32 mouse cellular contexts compared by ENCODE assay signal in genomic region chr2:90739921-90740320, GRCm38 (mm10). TPM values are rescaled to one million over a fixed set of nuclear protein-coding genes. Genes with fewer than 3 reads are reported as not detected.
DNase-seq lines count a peak whose midpoint lies in the region; ATAC-seq and TF ChIP-seq lines count a peak whose summit lies in the region.
"Had no signal": no experiment of that assay in that cellular context is flagged by ENCODE, and none has a peak within 500 bp of the region (broad histone marks: within the 10 kb centered on the region; RNA-seq: fewer than 3 reads in every experiment).

No protein-coding gene starts in this region.

- H3K9ac ChIP-seq in heart, adult 2 months (ENCODE audit: low read depth, low read length) = no peak overlapping the region
- H3K9ac ChIP-seq in intestine, postnatal 0 days (ENCODE audit: low read depth, low read length) = no peak overlapping the region; the same call in 1 of the 2 replicates
- H3K9ac ChIP-seq in midbrain, embryonic 15.5 days = no peak overlapping the region
- H3K9ac ChIP-seq: embryonic facial prominence, embryonic 13.5 days; forebrain, embryonic 12.5 days; heart, embryonic 15.5 days; hindbrain, embryonic 12.5 days; liver, embryonic 13.5 days; midbrain, embryonic 12.5 days; neural tube, embryonic 13.5 days had no signal

- H3K4me3 ChIP-seq in heart, adult 2 months = no peak overlapping the region
- no peak overlapping the region for H3K4me3 ChIP-seq in intestine, postnatal 0 days (ENCODE audit: low read depth, low read length)
- no peak overlapping the region for H3K4me3 ChIP-seq in midbrain, embryonic 15.5 days
- H3K4me3 ChIP-seq: embryonic facial prominence, embryonic 13.5 days; forebrain, embryonic 12.5 days; heart, embryonic 10.5 days; heart, embryonic 15.5 days; hindbrain, embryonic 12.5 days; liver, embryonic 13.5 days; megakaryocyte, embryonic 14.5 days; midbrain, embryonic 12.5 days; neural tube, embryonic 13.5 days had no signal

- H3K27ac ChIP-seq in heart, adult 2 months = no peak overlapping the region
- peak overlapping the region; percentile 64 for H3K27ac ChIP-seq in intestine, postnatal 0 days (ENCODE audit: low read depth, low read length)
- no peak overlapping the region for H3K27ac ChIP-seq in midbrain, embryonic 15.5 days
- H3K27ac ChIP-seq: embryonic facial prominence, embryonic 13.5 days; forebrain, embryonic 12.5 days; heart, embryonic 10.5 days; heart, embryonic 15.5 days; hindbrain, embryonic 12.5 days; hindbrain, postnatal 0 days; liver, embryonic 13.5 days; midbrain, embryonic 12.5 days; neural tube, embryonic 13.5 days had no signal

- no peaks in the 10 kb centered on the region for H3K36me3 ChIP-seq in heart, adult 2 months (ENCODE audit: control insufficient read depth, insufficient read depth, low read length)
- H3K36me3 ChIP-seq in intestine, postnatal 0 days (ENCODE audit: control insufficient read depth, insufficient read depth) = peaks cover 18% of the 10 kb centered on the region
- peaks cover 8% of the 10 kb centered on the region; the same call in 1 of the 2 replicates for H3K36me3 ChIP-seq in midbrain, embryonic 15.5 days (replicated peaks)

- no peaks in the 10 kb centered on the region for H3K79me2 ChIP-seq in heart, adult 2 months (replicated peaks; ENCODE audit: control insufficient read depth, insufficient read depth, low read length)

- TF ChIP-seq EP300 in heart, adult 2 months (IDR thresholded peaks at IDR 0.05; ENCODE audit: insufficient read depth, low read depth, low read length) = no peak

- no peaks in the 10 kb centered on the region for H3K27me3 ChIP-seq in heart, adult 2 months (ENCODE audit: control insufficient read depth, insufficient read depth, low read length)
- no peaks in the 10 kb centered on the region for H3K27me3 ChIP-seq in intestine, postnatal 0 days (replicated peaks; ENCODE audit: control insufficient read depth, insufficient read depth, low read length)
- no peaks in the 10 kb centered on the region for H3K27me3 ChIP-seq in midbrain, embryonic 15.5 days (replicated peaks)
- H3K27me3 ChIP-seq: embryonic facial prominence, embryonic 13.5 days; forebrain, embryonic 12.5 days; heart, embryonic 15.5 days; hindbrain, embryonic 12.5 days; liver, embryonic 13.5 days; megakaryocyte, embryonic 14.5 days; midbrain, embryonic 12.5 days; neural tube, embryonic 13.5 days; Patski had no signal

- no peak for TF ChIP-seq POLR2A in heart, adult 2 months (IDR thresholded peaks at IDR 0.05; ENCODE audit: insufficient read depth, low read depth, low read length)

- intact Hi-C loops in heart, adult 2 months (cut with DNase I) = no loop called here

- peaks cover 2% of the 10 kb centered on the region; the same call in 1 of the 2 replicates for H3K4me1 ChIP-seq in heart, adult 2 months (ENCODE audit: control insufficient read depth, insufficient read depth, low read length)
- no peaks in the 10 kb centered on the region for H3K4me1 ChIP-seq in intestine, postnatal 0 days (replicated peaks; ENCODE audit: control insufficient read depth, insufficient read depth, low read length)
- H3K4me1 ChIP-seq in midbrain, embryonic 15.5 days = no peaks in the 10 kb centered on the region; the same call in 1 of the 2 replicates
- H3K4me1 ChIP-seq: embryonic facial prominence, embryonic 13.5 days; heart, embryonic 10.5 days; heart, embryonic 15.5 days; hindbrain, embryonic 12.5 days had no signal

- 85% methylated on average over 5 of the region's 5 CpGs for WGBS in heart, adult 2 months
- 66% methylated on average over 5 of the region's 5 CpGs for WGBS in intestine, postnatal 0 days
- 90% methylated on average over 5 of the region's 5 CpGs for WGBS in midbrain, embryonic 15.5 days

- peak; percentile 55 for DNase-seq in heart, adult 11 months
- DNase-seq in heart, adult 2 months = no peak
- DNase-seq in 416B (ENCODE audit: low read depth) = peak; percentile 14
- DNase-seq in kidney, postnatal 14 days = peak; percentile 33
- DNase-seq in ovary, postnatal 10 days (ENCODE audit: low spot score) = no peak
- DNase-seq in liver = no peak
- DNase-seq: adrenal gland, postnatal 10 days; cerebellum, adult 9-10 months; cerebellum, postnatal 36 days; embryo, embryonic 11 days; gastrocnemius, postnatal 10 days; layer of hippocampus, postnatal 36 days; left cerebral cortex, postnatal 4 days; liver, embryonic 13.5 days; lung, adult 18-20 months; lung, postnatal 4 days; right cerebral cortex, postnatal 14 days; spleen, adult 18-20 months had no signal

- H3K9me3 ChIP-seq in intestine, postnatal 0 days (ENCODE audit: control insufficient read depth) = no peaks in the 10 kb centered on the region
- no peaks in the 10 kb centered on the region for H3K9me3 ChIP-seq in midbrain, embryonic 15.5 days
- H3K9me3 ChIP-seq: embryonic facial prominence, embryonic 13.5 days; forebrain, embryonic 12.5 days; heart, embryonic 10.5 days; heart, embryonic 15.5 days; hindbrain, embryonic 12.5 days; liver, embryonic 13.5 days; megakaryocyte, embryonic 14.5 days; midbrain, embryonic 12.5 days; neural tube, embryonic 13.5 days had no signal

- H3K4me2 ChIP-seq in intestine, postnatal 0 days (replicated peaks; ENCODE audit: low read depth) = peak overlapping the region; percentile 32; the same call in 1 of the 2 replicates
- H3K4me2 ChIP-seq in midbrain, embryonic 15.5 days = no peak overlapping the region
- H3K4me2 ChIP-seq: embryonic facial prominence, embryonic 13.5 days; forebrain, embryonic 12.5 days; heart, embryonic 15.5 days; hindbrain, embryonic 12.5 days; liver, embryonic 13.5 days; midbrain, embryonic 12.5 days; neural tube, embryonic 13.5 days had no signal

- ATAC-seq in intestine, postnatal 0 days = peak; percentile 61
- ATAC-seq in midbrain, embryonic 15.5 days (replicated peaks) = no peak
- ATAC-seq: hindbrain, postnatal 0 days; lung, postnatal 0 days; Patski had no signal

- TF ChIP-seq CTCF in heart, adult 2 months (IDR thresholded peaks at IDR 0.05) = no peak
- TF ChIP-seq CTCF in intestine, postnatal 0 days (IDR thresholded peaks at IDR 0.05; ENCODE audit: low read depth) = no peak

RNA-seq across cellular contexts. Expression of gene Fnbp4, which starts 5.2 kb away (rescaled TPM):
- 10 to 100 TPM; 11.3 to 14.5 TPM for total RNA-seq in heart, adult 2 months (2021)
- polyA plus RNA-seq in heart, adult 2 months (2012; rRNA removed) = 16.6 and 24.0 TPM in 2 replicates
- 16.5 and 22.2 TPM in 2 replicates for polyA plus RNA-seq in intestine, postnatal 0 days (2015; fragmentation: Nextera tagmentation; extraction: Ambion mirVana)
- 101 and 116 TPM in 2 replicates for polyA plus RNA-seq in midbrain, embryonic 15.5 days (2015; fragmentation: Nextera tagmentation; extraction: Ambion mirVana)

RNA-seq across cellular contexts. Expression of gene Agbl2, which starts 42.6 kb away (rescaled TPM):
- total RNA-seq in heart, adult 2 months (2021) = under 1 TPM; 0.81 to 0.86 TPM
- 1.6 and 1.7 TPM in 2 replicates for polyA plus RNA-seq in heart, adult 2 months (2012; rRNA removed)
- polyA plus RNA-seq in intestine, postnatal 0 days (2015; fragmentation: Nextera tagmentation; extraction: Ambion mirVana) = 0.20 and 0.26 TPM in 2 replicates
- polyA plus RNA-seq in midbrain, embryonic 15.5 days (2015; fragmentation: Nextera tagmentation; extraction: Ambion mirVana) = 0.49 and 0.62 TPM in 2 replicates
- total RNA-seq: MEL had no signal
- polyA plus RNA-seq: Patski had no signal

Comparison
In these comparisons a context has a peak if more than half of its experiments do, and no peak if none do; other contexts are left out.
1. DNase-seq: peak in heart, adult 11 months (single experiment), 416B (single experiment) and kidney, postnatal 14 days (single experiment); none in heart, adult 2 months (0 of 2), ovary, postnatal 10 days (single experiment) and liver (single experiment).